Mouse (Mus musculus) ZHBTc4 (cell line): ENCODE measurements around the gene Ccne1.
A peak's percentile ranks its signal among the peaks of the same experiment; 100 is the strongest.
"Not testable (repeated sequence)": the region's sequence is repeated elsewhere in the genome, so short reads cannot be mapped to it uniquely, and the experiment has no call there.

Experiments
- DNase-seq: peaks from one replicate; pipeline ENCODE4 v3.0.0-alpha.2; 2011; ENCODE audit warnings: low read depth, low spot score

Ccne1 gene

DNA sequence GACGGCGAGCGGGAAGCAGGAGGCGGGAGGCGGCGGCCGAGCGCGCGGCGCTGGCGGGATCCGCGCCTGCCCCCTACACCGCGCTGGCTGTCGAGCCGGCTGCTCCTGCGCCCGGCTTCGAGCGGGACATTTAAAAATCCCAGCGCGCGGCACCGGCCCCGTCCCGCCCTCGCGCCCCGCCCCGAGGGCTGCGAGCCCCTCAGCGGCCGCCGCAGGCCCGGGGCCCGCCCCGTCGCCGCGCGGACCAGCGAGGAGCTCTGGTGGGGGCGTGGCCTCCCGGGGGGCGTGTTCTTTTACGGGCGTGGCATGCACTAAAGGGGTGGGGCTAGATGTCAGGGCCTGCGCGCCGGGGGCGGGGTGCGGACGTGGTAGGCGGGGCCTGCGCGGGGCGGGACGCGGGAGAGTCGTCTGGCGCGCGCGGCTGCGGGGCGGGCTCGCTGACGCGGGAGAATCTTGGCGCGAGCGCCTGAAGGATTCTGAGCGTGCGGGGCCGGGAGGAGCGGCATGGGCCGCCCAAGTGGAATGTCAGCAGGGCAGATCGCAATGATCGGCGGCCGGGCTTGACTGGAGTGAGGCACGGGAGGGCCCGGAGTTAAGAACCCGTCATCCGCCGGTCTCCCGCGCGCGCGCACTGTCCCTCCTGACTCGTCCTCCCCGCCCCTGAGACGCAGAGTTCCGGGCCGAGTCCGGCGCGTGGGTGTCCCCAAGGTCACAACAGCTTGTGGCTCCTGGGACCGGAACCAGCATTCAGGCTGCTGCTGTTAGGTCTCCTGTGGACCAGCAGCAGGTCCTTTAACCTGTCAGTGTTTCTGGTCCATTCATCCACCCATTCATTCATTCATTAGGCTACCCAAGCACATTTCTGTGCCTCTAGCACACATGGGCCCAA is at the start of gene Ccne1:
Gene Ccne1, minus strand, starts transcription at position 164 of the 889 bp plus-strand sequence.
- DNase-seq = peak; percentile 96

DNA sequence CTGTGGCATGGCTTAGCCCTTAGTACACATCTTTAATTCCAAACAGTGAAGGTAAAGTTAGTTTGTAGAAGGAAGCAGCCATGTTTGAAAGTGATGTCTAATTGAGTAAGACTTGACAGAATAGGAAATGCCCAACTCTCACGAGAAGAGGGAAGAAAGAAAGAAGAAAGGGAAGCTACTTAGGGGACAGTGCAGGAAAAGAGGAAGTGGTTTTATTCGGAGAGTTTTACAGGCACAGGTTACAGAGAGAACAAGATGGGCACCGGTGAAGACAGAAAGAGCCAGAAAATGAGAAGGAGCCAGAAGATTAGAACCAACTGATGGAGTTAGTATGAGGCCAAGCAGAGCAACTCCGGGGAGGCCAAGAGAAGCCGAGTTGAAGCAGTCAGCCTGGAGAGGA is 48.5 kb upstream of the Ccne1 start:
- no peak for DNase-seq

DNA sequence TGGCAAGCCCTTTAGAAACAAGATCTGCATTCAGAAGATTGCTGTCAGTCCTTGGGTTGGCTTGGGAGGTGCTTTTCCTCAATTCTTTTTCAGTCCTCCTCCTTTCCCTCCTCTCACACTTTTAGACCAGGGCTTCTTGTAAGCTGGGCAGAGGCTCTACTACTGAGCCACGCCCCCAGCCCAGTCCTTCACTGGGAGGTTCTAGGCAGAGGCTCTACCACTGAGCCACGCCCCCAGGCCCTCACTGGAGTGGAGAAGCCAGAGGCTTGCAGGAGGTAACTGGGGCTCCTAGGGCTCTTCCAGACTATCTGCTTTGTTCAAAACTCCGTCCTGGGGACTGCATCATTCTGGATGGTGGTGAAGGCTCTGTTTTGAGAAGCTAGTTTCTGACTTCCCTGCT is 45.2 kb upstream of the Ccne1 start:
- peak; percentile 83 for DNase-seq

DNA sequence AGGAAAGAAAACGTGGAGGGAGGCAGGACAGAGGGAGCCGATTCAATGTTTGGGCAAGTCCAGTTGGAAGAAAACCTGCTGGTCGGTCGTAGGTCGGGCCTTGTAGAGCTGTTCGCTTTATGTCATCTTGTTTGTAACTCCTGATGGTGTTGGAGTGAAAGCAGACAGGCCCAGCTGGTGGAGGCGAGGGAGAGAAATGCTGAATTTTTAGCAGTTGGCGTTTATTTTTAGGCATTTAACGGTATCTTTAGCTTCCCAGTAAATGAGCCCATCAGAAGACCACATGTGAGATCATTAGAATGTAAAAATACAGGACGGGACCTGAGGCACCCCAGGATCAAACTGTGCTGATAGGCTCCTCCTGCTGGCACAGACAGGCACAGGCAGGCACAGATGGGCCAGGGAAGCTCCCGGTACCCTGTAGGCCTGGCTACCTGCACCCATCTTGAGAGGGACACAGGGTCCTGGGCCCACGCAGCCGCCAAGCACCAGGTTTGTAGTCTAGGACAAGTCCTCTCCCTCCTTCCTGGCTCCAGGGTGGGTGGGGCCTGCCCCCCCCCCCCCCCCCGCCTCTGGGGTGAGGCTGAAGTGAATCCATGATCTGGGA is 44.5 kb upstream of the Ccne1 start:
- no peak for DNase-seq

DNA sequence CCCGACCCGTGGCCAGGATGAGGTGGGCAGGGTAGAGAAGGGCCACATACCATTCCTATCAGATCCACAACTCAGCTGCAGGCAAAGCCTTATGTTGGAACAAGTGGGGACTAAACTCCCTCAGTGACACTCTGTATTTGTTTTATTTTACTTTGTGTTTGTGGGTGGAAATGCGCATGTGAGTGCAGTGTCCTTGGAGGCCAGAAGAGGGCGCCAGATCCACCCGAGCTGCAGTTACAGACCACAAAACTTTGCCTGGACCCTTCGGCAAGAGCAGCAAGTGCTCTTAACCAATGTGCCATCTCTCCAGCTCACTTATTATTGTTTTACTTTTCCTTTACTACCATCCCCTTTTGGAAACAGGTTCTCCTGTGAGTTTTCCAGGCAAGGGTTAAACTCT is 40.1 kb upstream of the Ccne1 start:
- DNase-seq = peak; percentile 50

DNA sequence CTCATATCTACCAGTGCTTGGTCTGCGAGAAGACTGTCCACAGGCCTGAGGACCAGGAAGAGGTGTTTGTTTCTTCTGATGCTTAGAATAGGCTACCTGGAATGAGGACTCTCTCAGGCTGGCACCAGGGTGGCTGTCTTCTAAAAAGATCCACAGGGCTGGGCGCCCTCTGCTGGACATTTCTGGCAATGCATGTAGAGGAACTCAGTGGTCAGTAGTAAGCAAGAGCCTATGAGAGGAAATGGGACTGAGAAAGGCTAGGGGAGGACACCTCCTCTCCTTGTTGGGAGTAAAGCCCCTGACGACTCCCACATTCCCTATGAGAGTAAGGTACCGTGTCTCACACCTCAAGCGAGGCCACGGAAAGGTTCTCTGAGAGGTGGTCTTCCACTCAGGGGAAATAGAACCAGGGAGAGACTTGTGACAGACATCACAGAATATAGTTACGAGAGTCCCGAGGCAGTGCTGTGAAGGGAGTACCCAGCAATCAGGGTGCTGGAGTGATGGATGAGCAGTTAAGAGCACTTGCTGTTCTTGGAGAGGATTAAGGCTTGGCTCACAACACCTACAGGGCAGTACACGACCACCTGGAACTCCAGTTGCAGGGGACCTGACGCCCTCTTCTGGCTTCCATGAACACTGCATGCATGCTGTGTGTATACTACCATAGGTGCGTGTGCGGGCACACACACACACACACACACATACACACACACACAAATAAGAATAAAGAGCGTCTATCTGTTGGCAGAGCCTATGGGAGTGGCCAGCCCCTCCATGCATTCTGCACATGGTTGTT is 34.6 kb upstream of the Ccne1 start:
- DNase-seq = peak; percentile 91

DNA sequence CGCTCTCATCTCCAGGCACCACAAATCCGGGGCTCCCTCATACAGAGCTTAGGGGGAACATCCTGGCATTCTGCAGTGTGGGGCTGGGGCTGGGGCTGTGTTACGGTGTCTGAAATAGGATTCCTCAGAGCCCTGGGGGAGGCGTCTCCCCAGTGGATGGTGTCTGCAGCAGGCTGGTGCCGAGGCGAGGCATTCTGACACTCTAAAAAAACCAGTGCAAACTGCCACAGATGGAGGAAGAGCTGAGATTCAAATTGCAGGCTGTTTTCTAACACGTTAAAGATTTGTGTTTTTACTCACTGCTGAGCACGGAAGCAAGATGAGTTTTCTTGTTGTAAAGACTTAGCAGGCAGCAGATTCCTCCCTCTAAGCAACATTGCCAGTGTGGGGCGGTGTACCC is 33.0 kb upstream of the Ccne1 start:
- DNase-seq = no peak

DNA sequence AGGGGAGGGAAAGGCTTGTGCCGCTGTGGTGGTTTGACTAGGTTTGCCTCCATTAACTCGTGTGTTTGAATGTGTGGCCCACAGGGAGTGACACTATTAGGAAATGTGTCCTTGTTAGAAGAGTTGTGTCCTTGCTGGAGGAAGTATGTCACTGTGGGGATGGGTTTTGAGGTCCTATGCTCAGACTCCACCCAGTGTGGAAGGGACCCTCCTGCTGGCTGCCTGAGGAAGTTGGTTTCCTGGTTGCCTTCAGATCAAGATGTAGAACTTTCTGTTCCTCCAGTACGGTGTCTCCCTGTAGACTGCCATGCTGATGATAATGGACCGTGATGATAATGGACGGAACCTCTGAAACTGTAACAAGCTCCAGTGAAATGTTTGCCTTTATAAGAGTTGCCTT is 27.1 kb upstream of the Ccne1 start:
- no peak for DNase-seq

DNA sequence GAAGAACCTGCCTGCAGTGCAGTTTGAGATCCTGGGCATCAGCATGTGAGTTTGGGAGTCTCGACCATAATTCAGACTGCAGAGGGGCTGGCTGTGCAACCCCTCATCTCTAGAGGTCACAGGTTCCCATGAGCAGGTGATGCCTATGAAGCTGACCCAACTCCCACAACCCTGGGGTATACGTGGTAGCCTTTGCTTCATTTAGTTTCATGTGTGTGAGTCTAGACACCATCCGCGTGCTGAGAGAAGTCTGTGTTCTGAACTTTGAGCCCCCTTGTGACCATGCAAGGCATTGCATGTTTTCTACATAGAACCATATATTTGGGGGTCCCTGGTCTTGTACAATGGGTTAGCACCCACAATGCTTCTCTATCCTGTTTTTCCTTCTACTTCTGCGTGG is 23.9 kb upstream of the Ccne1 start:
- DNase-seq = peak; percentile 61

DNA sequence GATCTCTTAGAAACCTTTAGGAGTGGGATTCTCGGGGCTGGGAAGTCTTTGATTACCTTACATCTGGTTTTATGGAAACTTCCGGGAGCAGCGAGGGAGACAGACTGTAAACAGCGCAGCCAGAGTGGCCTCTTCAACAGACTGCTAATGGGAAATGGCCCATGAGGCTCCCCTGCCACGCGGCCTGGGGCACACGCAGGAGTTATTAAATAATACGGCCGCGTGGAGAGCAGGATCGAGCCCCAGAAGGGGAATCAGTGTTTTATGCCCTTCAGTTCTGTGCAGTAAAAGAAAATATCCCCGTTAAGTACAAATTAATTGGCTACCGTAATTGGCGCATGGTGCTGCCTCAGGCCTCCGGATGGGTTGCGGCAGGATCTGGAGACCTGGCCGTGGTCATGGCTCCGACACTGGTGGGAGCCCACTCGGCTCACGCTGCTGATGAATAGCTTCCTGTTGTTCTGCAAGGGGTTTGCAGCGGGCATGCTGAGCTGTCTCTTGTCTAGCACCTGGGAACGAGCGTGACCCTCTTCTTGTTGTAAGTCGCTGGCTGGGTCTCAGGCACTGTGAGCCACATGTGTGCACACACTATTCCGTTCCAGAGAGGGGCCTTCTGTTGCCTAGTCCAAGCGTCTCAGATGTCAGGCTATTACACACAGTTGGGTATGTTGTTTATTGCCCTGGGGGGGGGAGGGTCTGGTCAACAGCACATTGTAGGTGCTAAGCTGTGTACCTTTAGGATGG is 22.8 kb upstream of the Ccne1 start:
- no peak for DNase-seq

DNA sequence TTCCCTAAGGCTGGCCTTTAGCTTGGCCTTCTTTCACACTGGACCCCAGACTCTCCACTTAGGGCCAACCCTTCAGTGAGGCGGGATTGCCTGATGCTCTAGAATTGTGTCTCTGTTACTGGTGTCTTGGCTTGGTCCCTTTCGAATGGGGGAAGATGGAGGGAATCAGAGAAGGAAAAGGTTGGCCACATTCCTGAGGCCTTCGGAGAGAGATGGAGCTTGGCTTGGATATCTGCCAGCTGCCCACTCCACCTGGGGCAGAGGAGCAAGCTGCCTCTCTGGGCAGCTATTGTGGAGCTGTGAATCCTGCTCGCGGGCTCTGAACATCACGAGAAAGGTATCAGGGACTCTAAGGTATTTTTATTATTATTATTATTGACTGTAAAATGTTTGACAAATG is 22.2 kb upstream of the Ccne1 start:
- DNase-seq = no peak

DNA sequence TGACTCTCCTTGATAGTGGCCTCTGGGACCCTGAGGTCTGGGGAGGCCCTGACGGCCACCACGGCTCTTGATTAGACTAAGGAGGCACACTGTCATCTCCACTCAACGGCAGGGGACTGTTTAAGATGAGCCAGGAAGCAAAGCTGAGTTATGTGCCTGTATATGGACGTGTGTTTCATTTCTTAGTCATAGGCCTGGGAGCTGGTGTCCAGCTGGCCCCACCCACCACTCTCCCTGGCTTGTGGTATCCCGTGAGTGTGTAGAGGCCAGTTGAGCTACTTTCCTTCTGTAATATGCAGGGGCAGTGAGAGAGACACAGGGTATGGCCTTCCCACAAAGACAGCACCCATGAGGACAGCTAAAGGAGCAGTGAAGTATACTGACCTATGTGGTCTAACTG is 20.9 kb upstream of the Ccne1 start:
- not testable (repeated sequence) for DNase-seq

DNA sequence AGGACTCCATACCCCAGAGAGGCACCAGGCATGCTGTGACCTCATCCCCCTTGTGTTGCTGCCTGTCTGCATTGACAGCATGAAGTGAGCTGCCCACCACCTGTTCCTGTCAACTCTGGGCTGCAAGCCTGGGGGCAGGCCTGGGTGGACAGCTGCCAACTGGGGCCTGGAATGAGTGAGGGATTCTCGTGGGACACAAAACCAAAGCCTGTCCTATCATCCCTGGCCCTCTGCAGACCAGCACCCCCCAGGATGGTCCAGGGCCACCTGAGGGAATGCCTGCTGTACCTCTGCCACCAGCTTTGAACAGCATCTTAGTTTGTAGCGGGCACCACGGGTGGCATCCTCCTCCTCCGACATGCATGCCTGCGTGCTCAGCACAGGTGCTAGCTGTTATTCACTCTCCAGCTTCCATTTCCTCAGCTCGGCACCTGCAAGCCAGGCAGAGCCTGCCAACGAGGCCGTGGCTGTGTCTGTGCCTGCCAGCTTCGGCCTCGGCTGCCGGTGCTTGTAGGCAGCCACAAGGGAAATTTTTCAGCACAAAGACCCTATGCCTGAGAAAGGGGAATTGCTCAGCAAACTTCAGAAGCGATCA is 18.3 kb upstream of the Ccne1 start:
- no peak for DNase-seq

DNA sequence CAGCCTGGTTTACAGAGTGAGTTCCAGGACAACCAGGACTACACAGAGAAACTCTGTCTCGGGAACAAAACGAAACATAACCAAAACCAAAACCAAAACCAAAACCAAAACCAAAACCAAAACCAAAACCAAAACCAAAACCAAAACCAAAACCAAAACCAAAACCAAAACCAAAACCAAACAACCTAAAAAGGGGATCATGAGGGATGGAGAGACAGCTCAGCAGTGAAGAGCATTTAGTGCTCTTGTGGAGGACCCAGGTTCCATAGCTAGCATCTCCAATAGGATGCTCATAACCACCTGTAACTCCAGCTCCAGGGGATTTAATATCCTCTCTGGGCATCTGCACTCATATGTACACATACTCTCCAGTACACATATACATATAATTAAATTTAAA is 16.8 kb upstream of the Ccne1 start:
- DNase-seq = not testable (repeated sequence)

DNA sequence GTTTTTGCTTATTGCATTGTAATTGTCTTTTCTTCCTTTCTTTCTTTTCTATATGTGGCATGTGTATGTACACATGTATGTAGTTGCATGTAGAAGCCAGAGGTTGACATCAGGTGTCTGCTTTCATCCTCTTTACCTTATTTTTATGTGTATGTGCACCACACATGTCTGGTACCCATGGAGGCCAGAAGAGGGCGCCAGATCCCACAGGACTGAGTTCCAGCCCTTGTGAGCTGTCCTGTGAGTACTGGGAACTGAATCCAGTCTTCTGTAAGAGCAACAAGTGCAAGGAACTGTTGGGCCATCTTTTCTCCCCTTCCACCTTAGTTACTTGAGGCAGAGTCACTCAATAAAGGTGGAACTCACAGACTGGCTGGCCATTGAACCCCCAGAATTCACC is 11.3 kb upstream of the Ccne1 start:
- DNase-seq = peak; percentile 81

DNA sequence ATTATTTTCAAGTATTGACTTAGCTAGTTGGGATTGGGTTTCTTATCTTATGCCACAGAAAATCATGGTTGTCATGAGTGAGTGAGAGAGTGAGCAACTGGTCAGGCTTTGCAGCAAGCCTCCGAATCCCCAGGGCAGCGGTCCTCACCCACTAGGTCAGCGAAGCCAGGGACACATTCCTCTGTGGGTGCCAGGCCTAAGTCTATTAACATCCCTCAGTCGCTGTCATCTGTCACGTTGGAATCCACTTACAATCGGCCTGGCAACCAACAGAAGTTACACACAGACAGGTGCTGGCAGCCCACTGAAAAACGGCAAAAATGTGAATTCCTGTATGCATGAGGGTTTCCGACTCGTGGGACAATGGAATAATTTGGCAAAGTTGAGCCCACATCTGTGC is 5.1 kb upstream of the Ccne1 start:
- DNase-seq = peak; percentile 25

DNA sequence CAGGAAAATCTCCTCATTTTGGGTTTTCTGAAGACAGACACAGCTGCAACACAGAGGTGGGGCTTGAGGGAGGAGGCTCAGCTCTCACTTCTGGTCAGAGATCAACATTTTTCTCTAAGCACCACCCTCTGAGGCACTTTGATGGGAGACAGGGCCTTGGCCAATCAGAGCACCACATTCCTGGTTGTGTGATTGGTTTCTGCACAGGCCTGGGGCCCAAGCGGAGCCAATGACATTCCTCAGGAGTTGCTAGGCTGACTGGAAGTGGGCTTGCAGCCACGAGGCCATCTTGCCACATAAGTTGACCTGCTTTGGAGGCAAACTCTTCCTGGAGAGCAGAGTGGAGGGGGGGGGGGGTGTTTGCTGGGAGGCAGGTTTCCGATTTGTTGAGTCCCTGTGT is 4.7 kb upstream of the Ccne1 start:
- DNase-seq = peak; percentile 97

DNA sequence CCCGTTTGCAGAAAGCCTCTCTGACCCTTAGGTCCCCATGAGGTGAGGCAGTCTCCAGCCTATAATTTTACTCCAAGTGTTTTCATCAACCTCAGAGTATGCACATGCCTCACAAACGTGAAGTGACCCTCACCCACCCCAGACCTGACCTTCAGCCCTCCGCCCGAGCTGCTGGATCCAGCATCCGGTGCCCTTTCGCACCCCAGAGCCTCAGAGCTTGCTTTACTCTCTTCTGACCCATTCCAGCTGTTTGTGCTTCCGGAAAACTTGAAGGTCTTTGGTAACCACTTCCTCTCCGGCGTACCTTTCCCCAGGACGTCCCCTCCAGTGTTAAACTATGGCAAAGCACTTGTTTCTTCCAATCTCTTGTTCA is 912 bp upstream of the Ccne1 start:
- DNase-seq = no peak

DNA sequence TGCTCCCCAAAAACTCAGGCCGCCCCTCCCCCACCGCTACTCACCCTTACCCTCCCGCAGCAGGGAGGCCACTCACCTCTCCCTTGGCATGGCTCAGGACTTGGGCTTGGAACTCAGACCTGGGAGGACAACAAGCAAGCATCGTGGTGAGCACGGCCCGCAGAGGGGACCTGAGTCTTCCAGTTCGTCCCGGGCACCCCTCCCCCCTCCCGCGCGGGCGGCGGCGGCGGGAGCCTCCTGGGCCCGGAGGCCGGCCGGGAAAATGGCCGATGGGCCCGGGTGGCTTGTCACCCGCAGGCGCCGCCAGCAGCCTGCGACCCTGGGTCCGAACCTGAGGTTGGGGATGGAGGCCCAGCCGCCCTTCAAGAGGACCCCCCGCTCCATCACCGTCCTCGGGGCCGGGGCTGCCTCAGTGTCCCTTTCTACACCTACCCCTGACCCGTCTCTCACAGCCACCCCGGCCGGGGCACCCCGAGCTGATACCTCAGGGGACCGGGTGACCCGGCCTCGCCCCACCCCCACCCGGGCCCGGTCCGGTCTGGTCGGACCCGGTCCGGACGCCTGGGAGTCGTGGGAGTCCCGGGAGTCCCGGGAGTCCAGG is 523 bp downstream of the Ccne1 start:
- DNase-seq = peak; percentile 40

DNA sequence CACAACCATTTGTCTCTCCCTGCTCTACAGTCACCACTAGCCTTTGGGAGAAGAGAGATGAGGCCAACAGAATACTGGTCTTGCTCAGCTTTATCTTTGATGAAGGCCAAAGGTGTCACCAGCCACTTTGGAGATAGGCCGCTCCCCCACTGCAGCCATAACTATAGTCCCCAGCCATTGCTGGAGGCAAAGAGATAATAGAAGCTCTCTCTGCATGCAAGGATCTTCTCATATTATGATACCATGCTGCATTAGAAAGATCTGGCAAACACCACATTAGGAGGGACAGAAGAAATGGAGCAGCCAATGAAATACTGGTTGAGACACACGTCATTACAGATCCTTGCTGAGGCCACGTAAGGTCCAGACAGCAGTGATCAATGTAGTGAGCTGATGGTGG is 2.0 kb downstream of the Ccne1 start:
- DNase-seq = no peak

DNA sequence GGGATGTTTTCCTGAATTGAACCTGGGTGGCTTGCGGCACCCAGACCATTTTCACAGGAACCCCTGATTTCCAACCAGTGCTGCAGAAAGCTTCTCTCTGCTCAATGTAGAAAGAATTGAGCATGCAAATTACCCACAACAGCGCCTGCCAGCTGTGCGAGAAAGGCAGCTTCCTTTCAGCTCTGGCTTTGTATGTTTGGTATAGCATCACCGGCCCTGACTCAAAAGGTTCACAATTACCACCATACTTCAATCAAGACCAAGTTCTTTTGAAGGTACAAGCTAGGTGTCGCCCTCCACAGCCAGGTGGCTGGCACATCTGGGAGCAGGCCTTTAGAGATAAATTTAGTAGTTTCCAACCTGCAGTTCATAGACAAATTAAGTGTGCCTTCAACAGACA is 3.2 kb downstream of the Ccne1 start:
- DNase-seq = no peak
